Mouse (Mus musculus) bone marrow, adult 2 months (tissue): ENCODE measurements around the gene Pdlim5. TPM values are rescaled to one million over a fixed set of nuclear protein-coding genes. Genes with fewer than 3 reads are reported as not detected.

Experiments
- H3K27ac ChIP-seq: fragments of 200-500 bp; 2 replicates; pipeline ENCODE4 v1.5.1; 2012; ENCODE audit warnings: low read depth, mild to moderate bottlenecking, control low read depth, inconsistent platforms, low read length; ENCODE audit not compliant: control insufficient read depth, poor library complexity, insufficient read depth
- H3K4me1 ChIP-seq: fragments of 200-500 bp; 2 replicates; pipeline ENCODE4 v1.6.1; 2011; ENCODE audit warnings: low read length; ENCODE audit not compliant: control insufficient read depth, insufficient read depth
- H3K4me3 ChIP-seq: fragments of 200-500 bp; replicated peaks from 2 replicates; pipeline ENCODE3; 2011; ENCODE audit warnings: mild to moderate bottlenecking, low read depth, low read length, control low read depth; ENCODE audit not compliant: control insufficient read depth
- CTCF ChIP-seq: fragments of 200-500 bp; IDR thresholded peaks from 2 replicates; pipeline ENCODE4 v1.5.1; 2011; ENCODE audit warnings: low read length, control low read depth; ENCODE audit not compliant: control insufficient read depth, insufficient read depth
- POLR2A ChIP-seq: fragments of 200-500 bp; IDR thresholded peaks from 2 replicates; pipeline ENCODE4 v1.6.1; 2011; ENCODE audit warnings: low read depth, mild to moderate bottlenecking, control low read depth, low read length, borderline replicate concordance; ENCODE audit not compliant: control insufficient read depth
- WGBS: fragments of 180-500 bp; shearing (Covaris S2); methylation state at CpG from one replicate; pipeline ENCODE4 v1.1.7; 2018; 5-methylcytosine and 5-hydroxymethylcytosine counted together
- polyA plus RNA-seq: library from polyadenylated mRNA; stranded (reverse); fragments of >200 nt; gene quantifications from 2 replicates; pipeline ENCODE4 v1.2.4, GENCODE M21; 2011; ENCODE audit warnings: low replicate concordance; ENCODE audit not compliant: missing spikeins, insufficient read depth, insufficient read length

The Pdlim5 gene
- polyA plus RNA-seq, 1 experiment, result 11.7 TPM

GRCm38 (mm10) chr3:142252086-142252485, 143.4 kb downstream of the Pdlim5 start:
- WGBS, result 89% methylated on average over 1 of the region's 1 CpGs
- no peaks in the 10 kb centered on the region for H3K4me1 ChIP-seq
- H3K4me3 ChIP-seq, result no peak overlapping the region
- TF ChIP-seq CTCF, result no peak
- no peak for TF ChIP-seq POLR2A
- no peak overlapping the region for H3K27ac ChIP-seq

- Histone ChIP-seq H3K27ac (no peak overlapping the region), H3K4me3 (no peak overlapping the region), H3K4me1 (no peaks in the 10 kb centered on the region)
- TF ChIP-seq CTCF (no peak), POLR2A (no peak)
- 72% methylated on average over 2 of the region's 2 CpGs for WGBS
Measured at GRCm38 (mm10) chr3:142249458-142249857, 146.0 kb downstream of the Pdlim5 start.

GRCm38 (mm10) chr3:142243263-142243662, 152.2 kb downstream of the Pdlim5 start:
- WGBS, result 34% methylated on average over 5 of the region's 5 CpGs
- no peaks in the 10 kb centered on the region for H3K4me1 ChIP-seq
- no peak for TF ChIP-seq CTCF
- TF ChIP-seq POLR2A, result no peak

GRCm38 (mm10) chr3:142239298-142239697, 156.2 kb downstream of the Pdlim5 start:
- Histone ChIP-seq H3K27ac (no peak overlapping the region), H3K4me3 (no peak overlapping the region), H3K4me1 (no peaks in the 10 kb centered on the region)
- 89% methylated on average over 2 of the region's 2 CpGs for WGBS
- no peak for TF ChIP-seq POLR2A

More at GRCm38 (mm10) chr3:142243263-142243662, 152.2 kb downstream of the Pdlim5 start:
- no peak overlapping the region for H3K4me3 ChIP-seq
- H3K27ac ChIP-seq, result no peak overlapping the region

- Histone ChIP-seq H3K4me3 (no peak overlapping the region), H3K4me1 (no peaks in the 10 kb centered on the region), H3K27ac (no peak overlapping the region)
- TF ChIP-seq CTCF (no peak), POLR2A (no peak)
- WGBS, result 84% methylated on average over 10 of the region's 10 CpGs
Measured at GRCm38 (mm10) chr3:142238260-142239046, 157.0 kb downstream of the Pdlim5 start.

GRCm38 (mm10) chr3:142237621-142238020, 157.9 kb downstream of the Pdlim5 start:
- TF ChIP-seq POLR2A (no peak), CTCF (no peak)
- Histone ChIP-seq H3K27ac (no peak overlapping the region), H3K4me3 (no peak overlapping the region), H3K4me1 (no peaks in the 10 kb centered on the region)
- WGBS, result 82% methylated on average over 5 of the region's 5 CpGs

GRCm38 (mm10) chr3:142233606-142234465, 161.7 kb downstream of the Pdlim5 start:
- Histone ChIP-seq H3K4me3 (no peak overlapping the region), H3K27ac (no peak overlapping the region), H3K4me1 (no peaks in the 10 kb centered on the region)
- WGBS, result 87% methylated on average over 16 of the region's 16 CpGs
- TF ChIP-seq POLR2A (no peak), CTCF (no peak)

GRCm38 (mm10) chr3:142228665-142229064, 166.8 kb downstream of the Pdlim5 start:
- WGBS, result 86% methylated on average over 7 of the region's 7 CpGs
- no peak for TF ChIP-seq CTCF
- no peak for TF ChIP-seq POLR2A
- Histone ChIP-seq H3K4me3 (no peak overlapping the region), H3K4me1 (no peaks in the 10 kb centered on the region), H3K27ac (no peak overlapping the region)
